In the genomic region with DNA sequence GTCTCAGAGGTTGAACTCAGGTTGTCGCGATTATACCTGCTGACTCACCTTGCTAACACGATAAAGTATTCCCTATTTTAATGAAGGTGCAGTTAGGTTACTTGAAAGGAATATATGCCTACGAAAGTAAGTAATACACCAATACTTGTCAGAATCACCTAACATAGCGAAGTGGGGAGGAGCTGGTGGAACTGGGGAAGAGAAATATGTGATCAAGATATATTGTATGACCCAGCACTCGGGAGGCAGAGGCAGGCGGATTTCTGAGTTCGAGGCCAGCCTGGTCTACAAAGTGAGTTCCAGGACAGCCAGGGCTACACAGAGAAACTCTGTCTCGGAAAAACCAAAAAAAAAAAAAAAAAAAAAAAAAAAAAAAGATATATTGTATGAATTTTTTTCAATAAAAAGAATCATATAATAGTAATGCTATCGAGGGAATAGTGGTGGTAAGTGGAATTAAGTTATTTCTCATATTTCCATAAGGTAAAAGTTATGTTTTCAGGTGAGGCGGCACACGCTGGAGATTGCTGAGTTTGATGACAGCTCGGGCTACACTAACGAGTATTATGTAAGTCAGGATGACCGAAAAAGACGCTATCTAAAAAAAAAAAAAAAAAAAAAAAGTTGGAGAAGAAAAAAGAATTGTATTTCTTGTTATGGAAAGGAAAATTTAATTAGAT, we compare ENCODE assay signal across 8 mouse cellular contexts. TPM values are rescaled to one million over a fixed set of nuclear protein-coding genes. Genes with fewer than 3 reads are reported as not detected.
DNase-seq lines count a peak whose midpoint lies in the region; ATAC-seq and TF ChIP-seq lines count a peak whose summit lies in the region.

No protein-coding gene starts in this region.

- H3K9me3 ChIP-seq in hindbrain, embryonic 16.5 days (ENCODE audit: control insufficient read depth, low read length), result no peaks in the 10 kb centered on the region
- H3K9me3 ChIP-seq in midbrain, embryonic 16.5 days (replicated peaks; ENCODE audit: control insufficient read depth, low read length, poor library complexity, severe bottlenecking), result no peaks in the 10 kb centered on the region

- no peaks in the 10 kb centered on the region for H3K27me3 ChIP-seq in liver, adult 2 months (ENCODE audit: control insufficient read depth, insufficient read depth, low read length)
- H3K27me3 ChIP-seq in hindbrain, embryonic 16.5 days (replicated peaks; ENCODE audit: control insufficient read depth, insufficient read depth, low read length), result no peaks in the 10 kb centered on the region
- H3K27me3 ChIP-seq in midbrain, embryonic 16.5 days (ENCODE audit: control insufficient read depth, insufficient read depth, low read depth, low read length), result no peaks in the 10 kb centered on the region

- peak; percentile 41 for ATAC-seq in hindbrain, embryonic 16.5 days
- ATAC-seq in midbrain, embryonic 16.5 days, result peak; percentile 46

- H3K36me3 ChIP-seq in liver, adult 2 months (ENCODE audit: control insufficient read depth, insufficient read depth, low read length), result peaks cover 3% of the 10 kb centered on the region
- H3K36me3 ChIP-seq in hindbrain, embryonic 16.5 days (ENCODE audit: control insufficient read depth, insufficient read depth, low read length), result 0 out of 2 replicates have a peak, but pooled peaks cover 6% of the 10 kb centered on the region
- H3K36me3 ChIP-seq in midbrain, embryonic 16.5 days (ENCODE audit: control insufficient read depth, insufficient read depth, low read length), result 0 out of 2 replicates have a peak, but pooled peaks cover 3% of the 10 kb centered on the region

- H3K4me3 ChIP-seq in liver, adult 2 months (ENCODE audit: insufficient read depth, low read depth, low read length), result 0 out of 2 replicates have a peak overlapping the region, but pooled peaks have one; percentile 21
- H3K4me3 ChIP-seq in hindbrain, embryonic 16.5 days (ENCODE audit: low read length), result peak overlapping the region; percentile 42
- H3K4me3 ChIP-seq in midbrain, embryonic 16.5 days (ENCODE audit: low read depth, low read length), result peak overlapping the region; percentile 39

- no peaks in the 10 kb centered on the region; the same call in 1 of the 2 replicates for H3K79me2 ChIP-seq in liver, adult 2 months (ENCODE audit: control insufficient read depth, insufficient read depth, low read length)

- TF ChIP-seq POLR2A in liver, adult 2 months (IDR thresholded peaks at IDR 0.05; ENCODE audit: extremely low read depth, insufficient read depth, low read length), result no peak

- H3K27ac ChIP-seq in liver, adult 2 months (replicated peaks; ENCODE audit: insufficient read depth, low read depth, low read length), result no peak overlapping the region
- H3K27ac ChIP-seq in hindbrain, embryonic 16.5 days (ENCODE audit: low read depth, low read length), result no peak overlapping the region
- H3K27ac ChIP-seq in midbrain, embryonic 16.5 days (ENCODE audit: low read length), result no peak overlapping the region

- H3K4me1 ChIP-seq in liver, adult 2 months (ENCODE audit: control insufficient read depth, insufficient read depth, low read length), result peaks cover 3% of the 10 kb centered on the region; the same call in 1 of the 2 replicates
- peaks cover 11% of the 10 kb centered on the region for H3K4me1 ChIP-seq in hindbrain, embryonic 16.5 days (ENCODE audit: control insufficient read depth, insufficient read depth, low read depth, low read length)
- H3K4me1 ChIP-seq in midbrain, embryonic 16.5 days (ENCODE audit: control insufficient read depth, insufficient read depth, low read length), result peaks cover 12% of the 10 kb centered on the region

- no peak for DNase-seq in liver, adult 2 months (ENCODE audit: extremely low read depth, low read depth, low spot score)
- DNase-seq in liver, result no peak
- DNase-seq in cerebellum, adult 9-11 months, result peak; percentile 59
- no peak for DNase-seq in right cerebral cortex, postnatal 25 days
- no peak for DNase-seq in retina, embryonic 14.5 days (ENCODE audit: low spot score)
- DNase-seq in right cerebral cortex, adult 2 months (ENCODE audit: low spot score in 2 of 2), result no peak

- H3K4me2 ChIP-seq in hindbrain, embryonic 16.5 days (ENCODE audit: low read length), result peak overlapping the region; percentile 51
- H3K4me2 ChIP-seq in midbrain, embryonic 16.5 days (ENCODE audit: low read length), result peak overlapping the region; percentile 45

- H3K9ac ChIP-seq in liver, adult 2 months (ENCODE audit: low read depth, low read length), result no peak overlapping the region
- H3K9ac ChIP-seq in hindbrain, embryonic 16.5 days (ENCODE audit: low read depth, low read length), result no peak overlapping the region
- no peak overlapping the region for H3K9ac ChIP-seq in midbrain, embryonic 16.5 days (ENCODE audit: low read depth, low read length)

- WGBS in liver, adult 2 months, result 39% methylated on average over 16 of the region's 16 CpGs
- WGBS in hindbrain, embryonic 16.5 days, result 41% methylated on average over 15 of the region's 16 CpGs
- WGBS in midbrain, embryonic 16.5 days, result 44% methylated on average over 15 of the region's 16 CpGs

- no peak for TF ChIP-seq CTCF in liver, adult 2 months (IDR thresholded peaks at IDR 0.05; ENCODE audit: low read depth, low read length)

RNA-seq across cellular contexts. Expression of a gene that starts 0.6 kb away (rescaled TPM):
- 13.2 and 16.0 TPM in 2 replicates for total RNA-seq in liver, adult 2 months (2014; rRNA removed)
- polyA plus RNA-seq in liver, adult 2 months (2012; rRNA removed), result 6.5 and 6.9 TPM in 2 replicates
- 224 and 229 TPM in 2 replicates for polyA plus RNA-seq in hindbrain, embryonic 16.5 days (2015; fragmentation: Nextera tagmentation; extraction: Ambion mirVana)
- 260 and 272 TPM in 2 replicates for polyA plus RNA-seq in midbrain, embryonic 16.5 days (2015; fragmentation: Nextera tagmentation; extraction: Ambion mirVana)

RNA-seq across cellular contexts. Expression of a gene that starts 9.6 kb away (rescaled TPM):
- total RNA-seq in liver, adult 2 months (2014; rRNA removed), result 5.6 and 8.3 TPM in 2 replicates
- polyA plus RNA-seq in liver, adult 2 months (2012; rRNA removed), result 10.2 and 13.2 TPM in 2 replicates
- polyA plus RNA-seq in hindbrain, embryonic 16.5 days (2015; fragmentation: Nextera tagmentation; extraction: Ambion mirVana), result 3.1 and 3.2 TPM in 2 replicates
- polyA plus RNA-seq in midbrain, embryonic 16.5 days (2015; fragmentation: Nextera tagmentation; extraction: Ambion mirVana), result 1.9 TPM in 2 replicates

RNA-seq across cellular contexts. Expression of a gene that starts 15.5 kb away (rescaled TPM):
- total RNA-seq in liver, adult 2 months (2014; rRNA removed), result 12.8 and 18.5 TPM in 2 replicates
- polyA plus RNA-seq in liver, adult 2 months (2012; rRNA removed), result 10.4 and 10.6 TPM in 2 replicates
- polyA plus RNA-seq in hindbrain, embryonic 16.5 days (2015; fragmentation: Nextera tagmentation; extraction: Ambion mirVana), result 96.8 and 98.1 TPM in 2 replicates
- 85.1 and 86.6 TPM in 2 replicates for polyA plus RNA-seq in midbrain, embryonic 16.5 days (2015; fragmentation: Nextera tagmentation; extraction: Ambion mirVana)

RNA-seq across cellular contexts. Expression of a gene that starts 34.0 kb away (rescaled TPM):
- total RNA-seq in liver, adult 2 months (2014; rRNA removed), result 30.9 and 31.0 TPM in 2 replicates
- polyA plus RNA-seq in liver, adult 2 months (2012; rRNA removed), result 23.5 and 24.9 TPM in 2 replicates
- 161 and 164 TPM in 2 replicates for polyA plus RNA-seq in hindbrain, embryonic 16.5 days (2015; fragmentation: Nextera tagmentation; extraction: Ambion mirVana)
- polyA plus RNA-seq in midbrain, embryonic 16.5 days (2015; fragmentation: Nextera tagmentation; extraction: Ambion mirVana), result 167 and 181 TPM in 2 replicates

RNA-seq across cellular contexts. Expression of a gene that starts 38.9 kb away (rescaled TPM):
- 115 and 123 TPM in 2 replicates for total RNA-seq in liver, adult 2 months (2014; rRNA removed)
- polyA plus RNA-seq in liver, adult 2 months (2012; rRNA removed), result 241 and 335 TPM in 2 replicates
- polyA plus RNA-seq in hindbrain, embryonic 16.5 days (2015; fragmentation: Nextera tagmentation; extraction: Ambion mirVana), result 26.1 and 40.5 TPM in 2 replicates
- 12.4 and 19.5 TPM in 2 replicates for polyA plus RNA-seq in midbrain, embryonic 16.5 days (2015; fragmentation: Nextera tagmentation; extraction: Ambion mirVana)

Comparison
In these comparisons a context has a peak if more than half of its experiments do, and no peak if none do; other contexts are left out.
1. RNA of a gene that starts 0.6 kb away (polyA plus RNA-seq): 260 to 272 TPM in midbrain, embryonic 16.5 days and 224 to 229 TPM in hindbrain, embryonic 16.5 days; 6.5 to 6.9 TPM in liver, adult 2 months; every median in the first group is over 10 times any median in the second.
2. Peak in every context shown above with its lines, with median percentiles within 50 percentile points of each other: H3K4me3 ChIP-seq.